ENCODE assay signal across 8 mouse cellular contexts in genomic region chr17:21733529-21734031, GRCm38 (mm10). TPM values are rescaled to one million over a fixed set of nuclear protein-coding genes. Genes with fewer than 3 reads are reported as not detected.
DNase-seq lines count a peak whose midpoint lies in the region; ATAC-seq and TF ChIP-seq lines count a peak whose summit lies in the region.

No protein-coding gene starts in this region.

- no peaks in the 10 kb centered on the region for H3K9me3 ChIP-seq in G1E (replicated peaks)
- no peaks in the 10 kb centered on the region for H3K9me3 ChIP-seq in forebrain, embryonic 15.5 days

- intact Hi-C loops in heart, postnatal 25 days (cut with DNase I) = loop anchor here (5.0 kb wide), 1 partner anchor 114 kb away; the partner anchor contains the start of gene Zfp820

- peak overlapping the region; percentile 73 for H3K4me3 ChIP-seq in G1E (ENCODE audit: low read depth, low read length)
- H3K4me3 ChIP-seq in forebrain, embryonic 15.5 days = peak overlapping the region; percentile 71
- H3K4me3 ChIP-seq in lung, adult 2 months (replicated peaks; ENCODE audit: extremely low read depth, low read depth, low read length) = peak overlapping the region; percentile 85

- peaks cover 8% of the 10 kb centered on the region for H3K4me1 ChIP-seq in G1E (ENCODE audit: insufficient read depth, low read depth, low read length)
- H3K4me1 ChIP-seq in forebrain, embryonic 15.5 days = peaks cover 10% of the 10 kb centered on the region
- H3K4me1 ChIP-seq in lung, adult 2 months (ENCODE audit: control insufficient read depth, insufficient read depth, low read length) = peaks cover 7% of the 10 kb centered on the region

- peak overlapping the region; percentile 86 for H3K27ac ChIP-seq in forebrain, embryonic 15.5 days (replicated peaks)

- peak overlapping the region; percentile 76 for H3K9ac ChIP-seq in forebrain, embryonic 15.5 days (replicated peaks)

- under 1% methylated on average over 27 of the region's 27 CpGs for WGBS in forebrain, embryonic 15.5 days
- WGBS in lung, adult 2 months = 1% methylated on average over 27 of the region's 27 CpGs

- no peaks in the 10 kb centered on the region for H3K27me3 ChIP-seq in G1E (ENCODE audit: insufficient read depth, low read length)
- H3K27me3 ChIP-seq in forebrain, embryonic 15.5 days = no peaks in the 10 kb centered on the region

- peak overlapping the region; percentile 59 for H3K4me2 ChIP-seq in forebrain, embryonic 15.5 days (replicated peaks)

- TF ChIP-seq POLR2A in lung, adult 2 months (IDR thresholded peaks at IDR 0.05; ENCODE audit: borderline replicate concordance, extremely low read depth, low read depth, low read length) = peak; percentile 56; the same call in 1 of the 2 replicates

- no peaks in the 10 kb centered on the region for H3K36me3 ChIP-seq in G1E (replicated peaks)
- peaks cover 13% of the 10 kb centered on the region for H3K36me3 ChIP-seq in forebrain, embryonic 15.5 days

- DNase-seq in G1E (ENCODE audit: low spot score) = peak; percentile 20
- peak; percentile 66 for DNase-seq in cerebellum, adult 11-12 months
- DNase-seq in heart, postnatal 25 days (ENCODE audit: low spot score) = peak; percentile 66
- DNase-seq in layer of hippocampus, adult 18-20 months (ENCODE audit: low spot score in 2 of 2) = peak; percentile 32 to 70
- DNase-seq in lung, adult 2 months = peak; percentile 82
- DNase-seq in thymus, adult 18-20 months = peak; percentile 42 to 59

- ATAC-seq in G1E (ENCODE audit: extremely low read depth, insufficient number of reproducible peaks, low FRiP score, poor library complexity, severe bottlenecking) = peak; percentile 90
- peak; percentile 99 for ATAC-seq in forebrain, embryonic 15.5 days (replicated peaks)
- peak; percentile 75 for ATAC-seq in neutrophil, adult 5-6 weeks (ENCODE audit: extremely low read depth, insufficient number of reproducible peaks, low FRiP score, poor library complexity, severe bottlenecking)

- TF ChIP-seq CTCF in G1E (IDR thresholded peaks at IDR 0.05; ENCODE audit: low read depth, low read length) = no peak
- no peak for TF ChIP-seq CTCF in lung, adult 2 months (IDR thresholded peaks at IDR 0.05; ENCODE audit: insufficient read depth, low read length)

RNA-seq across cellular contexts. Expression of gene Zfp229, which starts 3.0 kb away (rescaled TPM):
- total RNA-seq in G1E (2014; fragmentation: Nextera tagmentation) (7.6 and 8.3 TPM in 2 replicates), G1E (2017) (6.0 and 6.2 TPM in 2 replicates)
- polyA plus RNA-seq in G1E (2012) = 2.4 and 2.6 TPM in 2 replicates
- polyA plus RNA-seq in forebrain, embryonic 15.5 days (2015; fragmentation: Nextera tagmentation; extraction: Ambion mirVana) = 11.1 and 13.7 TPM in 2 replicates
- 1 to 10 TPM; 7.3 to 7.4 TPM for total RNA-seq in heart, postnatal 25 days (2021)
- 1 to 10 TPM; 3.8 to 3.9 TPM for total RNA-seq in layer of hippocampus, adult 18-20 months (2021)
- 1.4 and 2.5 TPM in 2 replicates for polyA plus RNA-seq in lung, adult 2 months (2012; rRNA removed)
- 2.1 and 2.2 TPM in 2 replicates for total RNA-seq in neutrophil, adult 5-6 weeks (2017)

RNA-seq across cellular contexts. Expression of gene Zfp760, which starts 26.0 kb away (rescaled TPM):
- 21.4 and 24.0 TPM in 2 replicates for total RNA-seq in G1E (2014; fragmentation: Nextera tagmentation)
- 14.1 and 14.5 TPM in 2 replicates for total RNA-seq in G1E (2017)
- polyA plus RNA-seq in G1E (2012) = 1.0 and 1.2 TPM in 2 replicates
- 17.9 and 18.2 TPM in 2 replicates for polyA plus RNA-seq in forebrain, embryonic 15.5 days (2015; fragmentation: Nextera tagmentation; extraction: Ambion mirVana)
- 1 to 10 TPM; 1.8 to 1.9 TPM for total RNA-seq in heart, postnatal 25 days (2021)
- 1 to 10 TPM; 7.3 to 8.6 TPM for total RNA-seq in layer of hippocampus, adult 18-20 months (2021)
- polyA plus RNA-seq in lung, adult 2 months (2012; rRNA removed) = 0.69 and 1.4 TPM in 2 replicates
- 5.0 and 5.7 TPM in 2 replicates for total RNA-seq in neutrophil, adult 5-6 weeks (2017)

RNA-seq across cellular contexts. Expression of gene Gm10226, which starts 41.9 kb away (rescaled TPM):
- total RNA-seq in G1E (2014; fragmentation: Nextera tagmentation) (12.7 TPM in 1 of 2 replicates, not detected in the other), G1E (2017) (17.8 and 19.5 TPM in 2 replicates)
- polyA plus RNA-seq in G1E (2012) = not detected in 2 replicates
- 14.7 and 14.8 TPM in 2 replicates for polyA plus RNA-seq in forebrain, embryonic 15.5 days (2015; fragmentation: Nextera tagmentation; extraction: Ambion mirVana)
- 1 to 10 TPM; 1.5 to 2.0 TPM for total RNA-seq in heart, postnatal 25 days (2021)
- total RNA-seq in layer of hippocampus, adult 18-20 months (2021) = 1 to 10 TPM; 2.1 to 5.4 TPM
- polyA plus RNA-seq in lung, adult 2 months (2012; rRNA removed) = not detected in 2 replicates
- total RNA-seq in neutrophil, adult 5-6 weeks (2017) = 6.8 and 14.7 TPM in 2 replicates

Comparison
In these comparisons a context has a peak if more than half of its experiments do, and no peak if none do; other contexts are left out.
1. Peak in every context shown above with its lines: DNase-seq, ATAC-seq, H3K4me3 ChIP-seq and H3K27ac ChIP-seq.
2. DNase-seq: peak in every context shown above with its lines; median percentile 82 in lung, adult 2 months; 66 in cerebellum, adult 11-12 months; 66 in heart, postnatal 25 days; 51 in layer of hippocampus, adult 18-20 months; 50 in thymus, adult 18-20 months; 20 in G1E.